Mouse (Mus musculus): ENCODE measurements around the gene Eif3l. TPM values are rescaled to one million over a fixed set of nuclear protein-coding genes. Genes with fewer than 3 reads are reported as not detected.

The Eif3l gene
- polyA plus RNA-seq, 1 experiment = not detected

GRCm38 (mm10) chr15:79123751-79124150, 48.8 kb downstream of the Eif3l start:
- WGBS = 90% methylated on average over 6 of the region's 6 CpGs
- Histone ChIP-seq H3K27ac (ENCODE audit: insufficient read depth, low read depth, low read length) (no peak overlapping the region), H3K4me3 (ENCODE audit: insufficient read depth, low read depth, low read length) (no peak overlapping the region), H3K4me1 (ENCODE audit: control insufficient read depth, insufficient read depth, low read length) (no peaks in the 10 kb centered on the region)
- TF ChIP-seq POLR2A (IDR thresholded peaks at IDR 0.05; ENCODE audit: insufficient read depth, low read depth, low read length) (no peak), CTCF (IDR thresholded peaks at IDR 0.05; ENCODE audit: insufficient read depth, low read depth, low read length) (no peak)

GRCm38 (mm10) chr15:79124331-79124875, 49.4 kb downstream of the Eif3l start:
- no peak for TF ChIP-seq CTCF (IDR thresholded peaks at IDR 0.05; ENCODE audit: insufficient read depth, low read depth, low read length)
- no peak for TF ChIP-seq POLR2A (IDR thresholded peaks at IDR 0.05; ENCODE audit: insufficient read depth, low read depth, low read length)
- H3K4me1 ChIP-seq (ENCODE audit: control insufficient read depth, insufficient read depth, low read length) = no peaks in the 10 kb centered on the region
- H3K27ac ChIP-seq (ENCODE audit: insufficient read depth, low read depth, low read length) = no peak overlapping the region
- H3K4me3 ChIP-seq (ENCODE audit: insufficient read depth, low read depth, low read length) = no peak overlapping the region
- 87% methylated on average over 10 of the region's 10 CpGs for WGBS

GRCm38 (mm10) chr15:79126217-79126932, 51.4 kb downstream of the Eif3l start:
- WGBS = 76% methylated on average over 13 of the region's 13 CpGs
- H3K27ac ChIP-seq (ENCODE audit: insufficient read depth, low read depth, low read length) = no peak overlapping the region
- H3K4me3 ChIP-seq (ENCODE audit: insufficient read depth, low read depth, low read length) = no peak overlapping the region
- no peak for TF ChIP-seq CTCF (IDR thresholded peaks at IDR 0.05; ENCODE audit: insufficient read depth, low read depth, low read length)
- TF ChIP-seq POLR2A (IDR thresholded peaks at IDR 0.05; ENCODE audit: insufficient read depth, low read depth, low read length) = no peak
- H3K4me1 ChIP-seq (ENCODE audit: control insufficient read depth, insufficient read depth, low read length) = no peaks in the 10 kb centered on the region; the same call in 1 of the 2 replicates

GRCm38 (mm10) chr15:79127101-79127500, 52.1 kb downstream of the Eif3l start:
- no peak overlapping the region for H3K27ac ChIP-seq (ENCODE audit: insufficient read depth, low read depth, low read length)
- no peak overlapping the region for H3K4me3 ChIP-seq (ENCODE audit: insufficient read depth, low read depth, low read length)
- WGBS = 94% methylated on average over 12 of the region's 12 CpGs
- peaks cover 3% of the 10 kb centered on the region; the same call in 1 of the 2 replicates for H3K4me1 ChIP-seq (ENCODE audit: control insufficient read depth, insufficient read depth, low read length)
- TF ChIP-seq CTCF (IDR thresholded peaks at IDR 0.05; ENCODE audit: insufficient read depth, low read depth, low read length) (no peak), POLR2A (IDR thresholded peaks at IDR 0.05; ENCODE audit: insufficient read depth, low read depth, low read length) (no peak)

- no peak overlapping the region for H3K4me3 ChIP-seq (ENCODE audit: insufficient read depth, low read depth, low read length)
- H3K27ac ChIP-seq (ENCODE audit: insufficient read depth, low read depth, low read length) = no peak overlapping the region
- whole genome bisulfite sequencing = 96% methylated on average over 5 of the region's 5 CpGs
- TF ChIP-seq POLR2A (IDR thresholded peaks at IDR 0.05; ENCODE audit: insufficient read depth, low read depth, low read length) (no peak), CTCF (IDR thresholded peaks at IDR 0.05; ENCODE audit: insufficient read depth, low read depth, low read length) (peak; percentile 30; the same call in 1 of the 2 replicates)
- peaks cover 3% of the 10 kb centered on the region; the same call in 1 of the 2 replicates for H3K4me1 ChIP-seq (ENCODE audit: control insufficient read depth, insufficient read depth, low read length)
Measured at GRCm38 (mm10) chr15:79128208-79128607, 53.2 kb downstream of the Eif3l start.

GRCm38 (mm10) chr15:79129311-79129710, 54.3 kb downstream of the Eif3l start:
- WGBS = 82% methylated on average over 7 of the region's 7 CpGs
- TF ChIP-seq CTCF (IDR thresholded peaks at IDR 0.05; ENCODE audit: insufficient read depth, low read depth, low read length) = no peak
- no peak for TF ChIP-seq POLR2A (IDR thresholded peaks at IDR 0.05; ENCODE audit: insufficient read depth, low read depth, low read length)

GRCm38 (mm10) chr15:79130782-79131181, 55.8 kb downstream of the Eif3l start:
- 82% methylated on average over 10 of the region's 10 CpGs for WGBS
- peaks cover 3% of the 10 kb centered on the region; the same call in 1 of the 2 replicates for H3K4me1 ChIP-seq (ENCODE audit: control insufficient read depth, insufficient read depth, low read length)
- H3K4me3 ChIP-seq (ENCODE audit: insufficient read depth, low read depth, low read length) = no peak overlapping the region
- TF ChIP-seq CTCF (IDR thresholded peaks at IDR 0.05; ENCODE audit: insufficient read depth, low read depth, low read length) (no peak), POLR2A (IDR thresholded peaks at IDR 0.05; ENCODE audit: insufficient read depth, low read depth, low read length) (no peak)
- no peak overlapping the region for H3K27ac ChIP-seq (ENCODE audit: insufficient read depth, low read depth, low read length)

More at GRCm38 (mm10) chr15:79129311-79129710, 54.3 kb downstream of the Eif3l start:
- Histone ChIP-seq H3K27ac (ENCODE audit: insufficient read depth, low read depth, low read length) (no peak overlapping the region), H3K4me3 (ENCODE audit: insufficient read depth, low read depth, low read length) (no peak overlapping the region), H3K4me1 (ENCODE audit: control insufficient read depth, insufficient read depth, low read length) (peaks cover 3% of the 10 kb centered on the region; the same call in 1 of the 2 replicates)

- Histone ChIP-seq H3K4me3 (ENCODE audit: insufficient read depth, low read depth, low read length) (no peak overlapping the region), H3K27ac (ENCODE audit: insufficient read depth, low read depth, low read length) (no peak overlapping the region), H3K4me1 (ENCODE audit: control insufficient read depth, insufficient read depth, low read length) (peaks cover 3% of the 10 kb centered on the region; the same call in 1 of the 2 replicates)
- 59% methylated on average over 7 of the region's 7 CpGs for WGBS
- TF ChIP-seq CTCF (IDR thresholded peaks at IDR 0.05; ENCODE audit: insufficient read depth, low read depth, low read length) = no peak
- TF ChIP-seq POLR2A (IDR thresholded peaks at IDR 0.05; ENCODE audit: insufficient read depth, low read depth, low read length) = no peak
Measured at GRCm38 (mm10) chr15:79131442-79131841, 56.5 kb downstream of the Eif3l start.

- WGBS = 88% methylated on average over 6 of the region's 6 CpGs
- TF ChIP-seq CTCF (IDR thresholded peaks at IDR 0.05; ENCODE audit: insufficient read depth, low read depth, low read length) (no peak), POLR2A (IDR thresholded peaks at IDR 0.05; ENCODE audit: insufficient read depth, low read depth, low read length) (no peak)
- no peak overlapping the region for H3K27ac ChIP-seq (ENCODE audit: insufficient read depth, low read depth, low read length)
- H3K4me3 ChIP-seq (ENCODE audit: insufficient read depth, low read depth, low read length) = no peak overlapping the region
- peaks cover 3% of the 10 kb centered on the region; the same call in 1 of the 2 replicates for H3K4me1 ChIP-seq (ENCODE audit: control insufficient read depth, insufficient read depth, low read length)
Measured at GRCm38 (mm10) chr15:79133191-79133661, 58.2 kb downstream of the Eif3l start.

Data from olfactory bulb, adult 2 months (tissue).